Mouse (Mus musculus): ENCODE measurements around the gene Adgrv1. TPM values are rescaled to one million over a fixed set of nuclear protein-coding genes. Genes with fewer than 3 reads are reported as not detected.

The Adgrv1 gene
- polyA plus RNA-seq, 1 experiment from 2014 or later: 0.13 TPM

DNA sequence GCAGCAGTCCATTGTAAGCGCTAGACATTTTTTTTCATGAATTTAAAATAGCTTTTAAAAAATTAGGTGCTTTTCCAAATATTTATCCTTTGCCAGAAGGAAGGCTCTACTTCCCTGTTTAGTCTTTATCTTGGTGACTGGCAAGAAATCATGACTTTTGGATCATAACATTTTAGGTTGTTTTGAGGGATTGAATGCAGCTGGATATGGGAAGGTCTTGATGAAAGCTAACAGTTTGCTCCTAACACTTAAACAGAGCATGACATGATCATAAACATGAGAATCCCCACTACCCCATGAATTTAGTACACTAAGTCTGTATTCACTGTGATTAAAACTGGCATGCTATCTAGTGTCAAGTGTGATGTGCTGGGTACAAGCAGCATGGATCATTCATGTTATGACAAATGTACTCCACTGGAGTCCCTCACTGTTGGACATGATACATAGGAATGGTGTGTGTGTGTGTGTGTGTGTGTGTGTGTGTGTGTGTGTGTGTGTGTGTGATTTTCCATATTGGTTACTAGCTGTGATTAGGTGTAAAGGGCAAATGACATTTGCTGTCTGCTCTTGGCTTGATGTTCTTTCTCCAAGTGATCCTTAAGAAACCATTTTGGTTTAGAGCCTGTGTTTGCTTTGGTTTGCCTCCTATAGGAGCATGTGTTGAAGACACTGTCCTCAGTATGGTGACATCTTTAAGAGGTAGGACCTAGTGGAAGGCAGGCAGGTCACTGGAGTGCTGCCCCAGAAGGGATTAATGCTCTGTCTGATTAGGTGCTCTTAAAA is 542.7 kb downstream of the Adgrv1 start:
- WGBS (ENCODE audit: insufficient replicate concordance): 76% methylated on average over 1 of the region's 1 CpGs
- Histone ChIP-seq H3K9ac (no peak overlapping the region), H3K27ac (no peak overlapping the region), H3K4me2 (no peak overlapping the region), H3K36me3 (no peaks in the 10 kb centered on the region), H3K4me1 (replicated peaks) (no peaks in the 10 kb centered on the region), H3K27me3 (no peaks in the 10 kb centered on the region), H3K4me3 (replicated peaks) (no peak overlapping the region), H3K9me3 (replicated peaks) (no peaks in the 10 kb centered on the region)
- no peak for DNase-seq
- ATAC-seq (ENCODE audit: low read depth): no peak

DNA sequence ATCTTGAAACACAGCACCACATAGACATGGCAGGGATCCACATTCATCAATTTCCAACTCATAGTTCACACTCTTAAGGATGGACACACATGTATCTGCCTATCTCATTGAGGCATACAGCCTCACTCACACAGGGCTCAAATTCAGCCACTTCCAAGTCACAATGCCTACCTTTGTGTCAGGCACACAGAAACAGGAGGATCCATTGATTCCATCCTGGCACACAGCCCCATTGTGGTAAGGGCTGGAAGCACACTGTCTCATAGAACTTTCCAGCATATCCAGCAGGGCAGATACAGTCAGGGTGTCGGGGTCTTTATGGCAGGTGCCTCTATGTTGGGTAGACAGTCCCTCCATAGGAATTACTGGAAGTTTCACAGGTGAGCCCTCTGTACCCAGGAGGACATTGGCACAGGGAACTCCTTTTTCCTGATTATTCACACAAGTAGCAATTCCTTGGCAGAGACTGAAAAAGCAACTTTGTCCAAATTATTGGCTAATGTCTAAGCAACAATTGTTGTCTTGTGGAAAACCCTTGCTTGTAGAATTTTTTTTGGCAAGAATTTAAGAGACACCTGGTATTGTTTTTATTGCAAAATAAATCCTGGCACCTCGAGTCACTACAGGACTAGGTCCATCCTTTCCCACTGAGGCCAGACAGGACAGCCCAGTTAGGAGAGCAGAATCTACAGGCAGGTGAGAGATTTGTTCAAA is 545.8 kb downstream of the Adgrv1 start:
- no peaks in the 10 kb centered on the region for H3K36me3 ChIP-seq
- no peak overlapping the region for H3K4me3 ChIP-seq (replicated peaks)
- no peak overlapping the region for H3K4me2 ChIP-seq
- 50% methylated on average over 2 of the region's 2 CpGs for WGBS (ENCODE audit: insufficient replicate concordance)
- H3K9me3 ChIP-seq (replicated peaks): no peaks in the 10 kb centered on the region
- no peaks in the 10 kb centered on the region for H3K4me1 ChIP-seq (replicated peaks)
- H3K27ac ChIP-seq: no peak overlapping the region
- DNase-seq: no peak
- H3K9ac ChIP-seq: no peak overlapping the region
- ATAC-seq (ENCODE audit: low read depth): no peak
- H3K27me3 ChIP-seq: no peaks in the 10 kb centered on the region

DNA sequence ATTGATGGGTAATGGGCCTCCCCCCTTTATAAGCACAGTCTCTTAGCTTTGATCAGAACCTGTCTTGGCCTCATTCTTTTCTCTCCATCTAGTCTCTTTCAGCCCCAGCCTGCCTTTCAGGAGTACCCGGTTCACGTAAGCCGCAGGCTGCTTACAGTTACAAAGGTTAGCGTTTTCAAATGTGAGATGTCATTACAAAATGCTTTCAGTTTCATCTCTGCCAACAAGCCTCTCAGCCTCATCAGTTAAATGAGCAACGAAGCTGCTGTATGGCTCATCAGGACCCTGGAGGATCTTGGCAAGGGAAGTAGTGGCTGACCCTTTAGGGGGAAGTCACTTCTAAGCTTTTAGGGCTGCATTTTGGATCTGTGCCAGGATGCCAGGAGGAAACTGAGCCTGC is 560.7 kb downstream of the Adgrv1 start:
- no peak overlapping the region for H3K9ac ChIP-seq
- no peaks in the 10 kb centered on the region; the same call in 1 of the 2 replicates for H3K9me3 ChIP-seq (replicated peaks)
- H3K4me3 ChIP-seq (replicated peaks): no peak overlapping the region
- no peak for ATAC-seq (ENCODE audit: low read depth)
- no peak overlapping the region for H3K27ac ChIP-seq
- 74% methylated on average over 5 of the region's 5 CpGs for WGBS (ENCODE audit: insufficient replicate concordance)
- no peaks in the 10 kb centered on the region for H3K4me1 ChIP-seq (replicated peaks)
- no peaks in the 10 kb centered on the region for H3K27me3 ChIP-seq
- no peak overlapping the region for H3K4me2 ChIP-seq
- H3K36me3 ChIP-seq: no peaks in the 10 kb centered on the region
- no peak for DNase-seq

DNA sequence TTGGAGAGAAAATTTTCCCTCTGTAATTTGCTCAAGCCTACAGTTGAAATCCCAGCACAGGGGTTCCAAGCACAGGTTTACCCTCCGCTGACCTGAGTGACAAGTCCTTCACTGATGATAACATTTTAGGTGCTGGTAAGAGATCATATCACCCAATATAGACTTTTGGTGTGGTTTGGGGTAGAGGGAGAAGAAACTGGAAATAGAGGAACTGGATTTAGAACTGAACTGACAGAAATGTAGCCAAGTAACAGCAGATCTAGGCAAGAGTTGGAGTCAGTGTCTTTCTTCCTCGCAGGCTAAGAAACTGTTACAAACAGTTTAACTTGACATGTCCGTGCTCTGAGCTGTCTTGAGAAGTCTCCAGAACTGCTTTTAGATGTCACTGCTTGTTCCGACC is 581.5 kb downstream of the Adgrv1 start:
- Histone ChIP-seq H3K4me1 (replicated peaks) (no peaks in the 10 kb centered on the region), H3K9ac (no peak overlapping the region), H3K4me3 (replicated peaks) (no peak overlapping the region), H3K27me3 (no peaks in the 10 kb centered on the region), H3K36me3 (no peaks in the 10 kb centered on the region), H3K27ac (no peak overlapping the region), H3K9me3 (replicated peaks) (no peaks in the 10 kb centered on the region), H3K4me2 (no peak overlapping the region)
- DNase-seq: no peak
- no peak for ATAC-seq (ENCODE audit: low read depth)
- 56% methylated on average over 4 of the region's 4 CpGs for WGBS (ENCODE audit: insufficient replicate concordance)

DNA sequence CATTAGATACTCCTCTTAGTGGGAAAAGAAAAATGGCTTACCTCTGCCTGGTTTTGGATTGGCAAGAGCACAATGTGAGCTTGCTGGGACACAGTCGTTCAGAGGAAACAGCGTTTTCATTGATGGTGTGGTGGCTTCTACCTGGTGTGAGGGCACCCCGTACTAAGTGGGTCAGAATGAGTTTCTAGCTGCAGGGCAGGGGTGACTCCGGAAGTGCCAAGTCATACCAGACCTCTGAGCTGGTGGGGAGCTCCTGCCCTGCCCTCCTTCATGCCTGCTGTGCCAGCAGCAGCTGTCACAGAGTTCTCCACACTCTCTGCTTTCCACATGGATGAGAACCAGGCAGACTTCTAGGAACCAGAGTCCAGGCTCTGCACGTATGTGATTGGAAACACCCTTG is 582.0 kb downstream of the Adgrv1 start:
- no peak overlapping the region for H3K4me2 ChIP-seq
- WGBS (ENCODE audit: insufficient replicate concordance): 64% methylated on average over 5 of the region's 5 CpGs
- H3K27me3 ChIP-seq: no peaks in the 10 kb centered on the region
- no peak overlapping the region for H3K27ac ChIP-seq
- H3K9me3 ChIP-seq (replicated peaks): no peaks in the 10 kb centered on the region
- DNase-seq: no peak
- no peak overlapping the region for H3K4me3 ChIP-seq (replicated peaks)
- no peak for ATAC-seq (ENCODE audit: low read depth)
- H3K36me3 ChIP-seq: no peaks in the 10 kb centered on the region
- no peak overlapping the region for H3K9ac ChIP-seq
- H3K4me1 ChIP-seq (replicated peaks): no peaks in the 10 kb centered on the region

DNA sequence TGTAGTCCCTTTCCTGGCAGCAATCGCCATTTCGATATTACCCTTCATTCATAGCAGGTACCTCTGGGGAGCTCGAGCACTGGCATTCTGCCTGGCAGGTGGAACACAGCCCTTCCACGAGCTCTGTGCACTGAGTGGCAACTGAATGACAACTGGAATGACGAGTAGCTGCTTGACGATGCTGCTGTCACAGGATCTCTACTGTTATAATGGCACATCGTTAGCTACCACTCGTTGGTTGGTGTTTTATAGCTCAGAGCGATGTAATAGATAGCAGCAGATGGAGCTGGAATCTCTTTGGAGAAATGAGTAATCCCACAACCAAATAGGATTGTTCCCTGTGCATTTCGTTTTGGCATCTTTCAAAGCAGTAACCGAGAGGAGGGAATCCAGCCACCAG is 587.6 kb downstream of the Adgrv1 start:
- ATAC-seq (ENCODE audit: low read depth) (no peak), DNase-seq (no peak)
- H3K36me3 ChIP-seq: no peaks in the 10 kb centered on the region
- H3K9ac ChIP-seq: no peak overlapping the region
- H3K4me1 ChIP-seq (replicated peaks): no peaks in the 10 kb centered on the region
- no peaks in the 10 kb centered on the region for H3K27me3 ChIP-seq
- H3K4me2 ChIP-seq: no peak overlapping the region
- H3K4me3 ChIP-seq (replicated peaks): no peak overlapping the region
- no peaks in the 10 kb centered on the region for H3K9me3 ChIP-seq (replicated peaks)
- 65% methylated on average over 11 of the region's 11 CpGs for WGBS (ENCODE audit: insufficient replicate concordance)
- no peak overlapping the region for H3K27ac ChIP-seq

Small RNA genes within 50 kb of the gene (microRNA-seq; reads per million reads assigned to microRNA genes)
- not detected for gene Gm25241

Other genes with a start within 250 kb of the Adgrv1 start
- 14.5 and 21.0 TPM in 2 replicates for gene Lysmd3, start 24.5 kb upstream of the Adgrv1 start, polyA plus RNA-seq (2015; fragmentation: Nextera tagmentation; extraction: Ambion mirVana)
- gene Polr3g, start 77.9 kb upstream of the Adgrv1 start, polyA plus RNA-seq (2015; fragmentation: Nextera tagmentation; extraction: Ambion mirVana): 13.6 and 14.6 TPM in 2 replicates
- 3.3 and 3.6 TPM in 2 replicates for gene Mblac2, start 78.2 kb upstream of the Adgrv1 start, polyA plus RNA-seq (2015; fragmentation: Nextera tagmentation; extraction: Ambion mirVana)
- gene Cetn3, start 149.9 kb upstream of the Adgrv1 start, polyA plus RNA-seq (2015; fragmentation: Nextera tagmentation; extraction: Ambion mirVana): 137 and 172 TPM in 2 replicates

Data from liver, embryonic 13.5 days (tissue).